Mouse (Mus musculus) cerebellum, postnatal 25 days (tissue): Measurements from ENCODE around the gene Mybbp1a.
A peak's percentile ranks its signal among the peaks of the same experiment; 100 is the strongest.

Experiments used
- DNase-seq, 2 experiments: peaks; one replicate each; pipeline ENCODE4 v3.0.0; 2021; ENCODE audit warnings: mixed read lengths in 2 of 2

Gene Mybbp1a

DNA sequence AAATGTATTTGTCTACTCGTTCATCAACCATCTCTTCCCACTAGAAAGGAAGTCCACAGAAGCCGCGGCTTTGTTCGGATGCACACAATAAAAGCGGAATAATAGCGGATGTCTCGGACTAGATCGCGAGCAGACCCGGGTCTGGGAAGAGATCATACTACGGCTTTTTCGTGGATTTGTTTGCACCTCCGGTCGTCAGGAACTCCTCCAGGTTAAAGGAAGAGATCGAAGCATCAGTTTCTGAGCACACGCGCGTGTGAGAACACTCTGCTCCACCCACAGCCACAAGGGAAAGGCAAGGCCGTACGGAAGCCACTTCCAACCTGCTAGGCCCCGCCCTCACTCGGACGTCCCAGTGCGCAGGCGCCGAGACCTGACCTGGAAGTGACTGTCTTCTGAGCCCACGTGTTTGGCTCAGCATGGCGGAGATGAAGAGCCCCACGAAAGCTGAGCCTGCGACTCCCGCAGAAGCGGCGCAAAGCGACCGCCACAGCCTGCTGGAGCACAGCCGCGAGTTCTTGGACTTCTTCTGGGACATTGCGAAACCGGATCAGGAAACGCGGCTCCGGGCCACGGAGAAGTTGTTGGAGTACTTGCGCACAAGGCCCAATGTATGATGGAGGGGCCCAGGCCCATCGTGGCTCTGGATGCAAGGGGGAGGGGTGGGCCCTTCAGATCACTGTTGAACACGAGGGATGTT is at the start of gene Mybbp1a:
TSS of gene Mybbp1a (plus strand) at position 391 of the 700 bp plus-strand sequence.
- DNase-seq = peak; percentile 98 to 99

DNA sequence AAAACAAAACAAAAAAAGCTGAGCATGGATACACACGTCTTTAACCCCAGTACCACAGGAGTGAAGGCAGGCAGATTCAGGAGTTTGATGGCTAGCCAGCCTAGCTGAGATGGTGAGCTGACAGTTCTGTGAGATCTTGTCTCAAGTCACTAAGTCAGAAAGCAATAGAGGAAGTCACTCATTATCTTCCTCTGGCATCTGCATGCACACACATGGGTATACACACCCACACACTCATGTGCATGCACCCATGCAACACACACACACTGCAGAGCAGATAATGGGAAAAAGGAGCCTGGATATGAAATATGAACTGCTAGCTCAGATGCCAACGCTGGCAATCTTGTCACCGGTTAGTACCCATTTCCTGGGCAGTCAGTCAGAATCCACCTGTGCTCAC is 47.9 kb upstream of the Mybbp1a start:
- DNase-seq = no peak

DNA sequence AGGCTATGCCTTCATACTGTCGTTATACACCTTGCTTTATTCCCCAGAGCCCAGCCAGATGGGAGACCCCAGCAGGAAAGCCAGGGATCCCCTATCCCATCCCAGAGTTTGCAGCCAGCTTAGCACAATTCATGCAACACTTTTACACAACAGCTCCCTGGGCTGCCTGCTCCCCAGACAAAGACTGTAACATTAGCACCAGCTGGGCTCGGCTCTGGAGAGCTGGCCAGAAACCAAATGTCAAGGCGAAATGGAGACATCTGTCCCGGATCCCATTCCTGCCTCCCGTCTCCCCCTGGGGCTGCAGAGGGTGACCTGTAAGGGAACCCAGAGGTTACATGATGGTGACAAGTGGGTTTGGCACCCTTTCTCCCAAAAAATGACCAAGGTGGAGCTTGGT is 47.5 kb upstream of the Mybbp1a start:
- DNase-seq = peak in 1 of 2 experiments; percentile 16

DNA sequence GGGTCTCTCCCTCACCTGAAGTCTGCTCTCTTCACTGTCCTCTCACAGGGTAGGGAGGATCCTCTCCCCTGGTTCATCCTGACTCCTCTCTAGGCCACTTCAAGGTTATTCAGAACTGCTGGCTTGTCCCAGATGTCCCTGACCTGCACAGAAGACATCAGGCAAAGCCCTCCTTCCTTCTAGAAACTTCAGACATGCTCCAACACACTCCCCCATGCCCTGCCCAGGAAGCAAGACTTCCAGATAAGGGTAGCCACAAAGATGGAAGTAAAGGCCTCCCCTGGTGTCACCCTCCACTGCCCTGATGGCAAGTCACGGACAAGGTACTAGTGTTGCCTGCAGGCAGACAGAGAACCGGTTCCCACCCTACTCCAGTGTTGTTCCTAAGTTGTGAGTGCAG is 46.5 kb upstream of the Mybbp1a start:
- no peak for DNase-seq

DNA sequence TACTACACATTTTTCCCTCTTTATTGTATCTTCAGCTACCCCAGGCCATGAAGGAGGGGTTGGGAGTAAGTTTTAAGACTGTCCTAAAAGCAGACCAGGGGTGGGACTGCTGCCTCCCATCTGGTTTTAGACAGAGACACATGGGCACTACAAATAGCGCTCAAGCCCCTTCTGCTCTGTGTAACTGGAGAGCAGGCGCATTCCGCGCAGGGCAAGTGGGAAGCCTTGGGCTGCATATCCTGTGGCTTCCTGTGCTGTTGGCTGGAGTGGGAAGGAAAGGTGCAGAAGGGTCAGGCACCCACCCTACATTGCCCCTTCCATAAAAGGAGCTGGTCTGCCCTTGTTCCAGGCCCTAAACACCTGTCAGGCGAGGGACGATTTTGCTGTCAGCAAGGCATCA is 45.5 kb upstream of the Mybbp1a start:
- DNase-seq = no peak

DNA sequence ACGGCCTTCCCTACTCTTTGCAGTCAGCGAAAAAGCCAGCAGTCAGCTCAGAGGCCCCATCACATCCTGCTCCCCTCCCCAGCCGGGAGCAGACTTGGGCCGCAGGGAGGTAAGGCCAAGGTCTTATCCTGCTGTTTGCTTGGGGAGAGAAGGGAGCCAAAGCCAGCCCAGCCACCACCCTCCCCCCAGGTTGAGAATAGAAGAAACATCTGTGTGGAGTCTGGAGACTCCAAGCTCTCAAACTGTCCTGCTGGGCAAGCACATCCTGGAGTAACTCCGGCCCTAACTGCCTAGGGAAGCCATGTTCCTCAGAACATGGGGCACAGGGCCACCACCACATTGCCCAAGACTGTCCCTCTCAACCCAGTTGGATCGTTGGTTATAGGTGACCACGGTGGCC is 44.5 kb upstream of the Mybbp1a start:
- no peak for DNase-seq

DNA sequence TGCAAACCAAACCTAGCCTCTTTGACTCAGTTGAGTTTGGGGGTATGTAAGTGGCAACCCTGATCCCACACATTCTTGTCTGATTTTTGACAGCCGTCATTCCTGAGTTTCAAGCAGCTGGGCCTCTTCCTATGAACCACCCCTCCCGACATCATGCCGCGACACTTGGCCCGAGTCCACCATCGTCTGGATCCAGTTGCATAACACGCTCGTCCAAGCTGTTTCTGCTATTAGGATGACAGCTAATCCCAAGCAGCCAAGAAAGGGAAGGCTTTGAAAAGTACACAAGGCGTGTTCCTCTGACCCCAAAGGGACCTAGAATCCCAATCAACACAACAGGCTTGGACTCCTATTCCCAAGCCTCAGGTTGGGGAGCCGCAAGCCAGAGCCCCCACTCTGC is 44.1 kb upstream of the Mybbp1a start:
- peak in 1 of 2 experiments; percentile 40 for DNase-seq

DNA sequence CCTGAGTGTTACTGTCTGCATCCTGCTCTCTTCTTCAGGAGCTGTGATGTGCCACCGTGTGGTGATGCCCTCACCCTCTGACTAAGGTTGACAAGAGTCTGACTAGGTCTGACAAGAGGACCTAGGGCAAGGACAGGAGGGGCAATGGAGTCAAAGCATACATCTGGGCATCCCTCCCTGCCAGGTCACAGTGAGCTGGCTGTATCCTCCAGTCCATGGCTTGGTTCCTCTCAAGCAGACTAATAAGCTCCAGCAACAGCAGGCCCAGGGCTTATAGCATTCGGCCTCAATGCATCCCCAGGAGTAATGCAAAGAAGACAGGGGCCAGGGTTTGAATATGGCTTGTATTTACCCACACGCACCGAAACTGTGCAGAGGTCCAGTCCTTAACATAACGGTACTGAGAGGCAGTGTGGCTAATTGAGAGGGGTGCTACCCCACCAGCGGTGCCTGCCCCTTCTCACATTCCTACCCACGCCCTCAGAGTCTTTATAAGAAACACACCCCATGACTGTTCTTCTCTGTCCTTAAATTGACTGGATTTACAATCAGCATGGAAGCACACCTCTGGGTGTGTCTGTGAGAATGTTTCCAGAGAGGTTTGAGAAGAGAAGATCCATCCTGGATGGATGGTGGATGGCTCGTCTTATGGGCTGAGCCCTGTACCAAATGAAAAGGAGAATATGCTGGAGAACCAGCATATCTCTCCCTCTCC is 43.2 kb upstream of the Mybbp1a start:
- no peak for DNase-seq

DNA sequence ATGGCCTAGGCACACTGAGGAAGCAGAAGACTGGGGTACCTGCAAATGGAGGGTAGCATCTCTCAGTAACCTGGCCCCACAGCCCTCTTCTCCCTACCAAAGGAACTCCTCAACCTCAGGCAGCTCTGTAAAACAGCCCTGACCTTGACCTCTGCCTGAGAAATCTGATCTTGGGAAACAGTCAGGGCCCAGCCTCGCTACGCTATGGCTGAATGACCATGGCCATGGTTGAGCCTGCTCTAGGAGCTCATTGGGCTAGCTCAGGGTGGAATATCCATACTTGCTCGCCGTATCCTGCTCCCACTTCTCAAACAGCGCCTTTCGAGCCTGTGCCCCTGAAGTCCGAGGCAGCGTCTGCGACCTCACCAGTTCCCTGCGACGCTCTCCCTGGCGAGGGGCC is 40.1 kb upstream of the Mybbp1a start:
- no peak for DNase-seq

DNA sequence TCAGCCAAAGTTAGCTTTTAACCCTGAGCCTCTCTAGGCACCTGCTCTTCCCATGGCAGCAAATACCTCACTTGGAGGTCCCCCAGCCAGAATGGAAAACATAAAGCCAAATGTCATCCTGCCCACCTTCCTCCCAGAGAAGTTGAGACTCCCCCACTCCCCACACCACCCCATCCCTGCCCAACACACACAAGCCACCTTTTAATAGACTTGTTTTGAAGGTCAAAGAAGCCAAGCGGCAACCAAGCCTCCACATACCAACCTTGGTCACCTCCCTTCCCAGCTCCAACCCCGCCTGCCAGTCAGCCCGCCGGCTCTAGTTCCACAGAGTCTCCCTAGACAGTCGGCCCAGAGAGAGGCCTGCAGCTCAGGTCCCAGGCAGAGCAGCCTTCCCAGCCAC is 39.1 kb upstream of the Mybbp1a start:
- DNase-seq = no peak

DNA sequence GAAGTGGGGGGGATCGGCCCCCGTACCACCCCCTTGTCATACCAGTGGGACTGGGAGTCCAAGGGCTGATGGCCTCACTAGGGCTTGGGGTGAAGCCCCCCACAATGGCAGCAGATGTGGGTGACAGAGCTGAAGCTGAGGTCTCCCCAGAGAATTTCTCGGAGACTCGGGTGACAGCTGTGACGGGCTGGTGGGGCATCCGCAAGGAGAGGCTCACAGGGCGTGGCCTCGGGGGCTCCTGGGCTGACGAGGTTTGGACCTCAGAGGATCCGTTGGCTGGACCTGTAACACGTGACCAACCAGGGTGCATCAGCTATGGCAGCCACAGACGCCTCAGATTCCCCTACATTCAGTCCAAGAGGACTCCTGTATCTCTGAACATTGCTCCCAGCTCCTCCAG is 38.2 kb upstream of the Mybbp1a start:
- no peak for DNase-seq

DNA sequence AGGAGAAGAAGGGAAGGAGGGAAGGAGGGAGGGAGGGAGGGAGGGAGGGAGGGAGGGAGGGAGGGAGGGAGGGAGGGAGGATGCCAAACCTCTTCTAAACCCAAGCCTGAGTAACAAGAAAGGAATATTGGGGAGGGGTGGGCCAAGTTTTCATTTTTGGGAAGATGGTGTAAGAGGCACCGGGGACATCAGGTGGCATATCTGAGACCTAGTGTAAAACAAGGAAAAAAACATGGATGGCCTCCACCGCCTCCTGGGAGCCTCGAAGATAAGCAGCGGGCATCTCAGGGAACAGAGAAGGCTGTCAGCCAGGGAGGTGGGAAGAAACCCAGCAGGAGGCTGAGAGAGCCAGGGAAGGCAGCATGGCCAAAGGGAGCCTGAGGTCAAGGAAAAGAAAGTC is 35.6 kb upstream of the Mybbp1a start:
- no peak for DNase-seq

DNA sequence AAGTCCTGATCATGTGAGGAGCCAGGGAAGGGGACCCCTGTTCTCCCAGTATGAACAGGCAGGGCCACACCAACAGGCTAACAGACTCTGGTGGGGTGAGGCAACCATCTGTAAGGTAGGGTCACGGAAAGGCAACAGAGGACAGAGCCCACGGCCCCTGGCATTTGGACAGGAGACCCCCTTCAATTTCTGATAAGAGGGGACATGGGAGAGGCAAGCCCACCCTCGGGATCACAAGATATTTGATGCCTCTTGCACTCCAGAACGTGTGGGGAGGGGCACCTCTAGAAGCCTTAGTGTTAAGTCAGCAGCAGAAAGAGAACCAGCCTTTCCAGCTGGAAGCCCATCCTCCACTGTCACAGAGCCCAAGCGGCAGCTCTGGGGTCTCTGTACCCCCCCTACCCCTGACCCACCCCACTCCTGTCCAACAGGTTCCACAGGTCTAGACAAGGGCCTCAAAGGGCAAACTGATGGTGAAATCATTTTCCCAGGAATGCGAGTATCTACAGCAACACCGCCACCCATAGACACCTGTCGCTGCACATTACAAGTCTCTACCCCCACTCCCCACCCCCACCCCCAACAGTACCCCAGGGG is 35.0 kb upstream of the Mybbp1a start:
- DNase-seq = no peak

DNA sequence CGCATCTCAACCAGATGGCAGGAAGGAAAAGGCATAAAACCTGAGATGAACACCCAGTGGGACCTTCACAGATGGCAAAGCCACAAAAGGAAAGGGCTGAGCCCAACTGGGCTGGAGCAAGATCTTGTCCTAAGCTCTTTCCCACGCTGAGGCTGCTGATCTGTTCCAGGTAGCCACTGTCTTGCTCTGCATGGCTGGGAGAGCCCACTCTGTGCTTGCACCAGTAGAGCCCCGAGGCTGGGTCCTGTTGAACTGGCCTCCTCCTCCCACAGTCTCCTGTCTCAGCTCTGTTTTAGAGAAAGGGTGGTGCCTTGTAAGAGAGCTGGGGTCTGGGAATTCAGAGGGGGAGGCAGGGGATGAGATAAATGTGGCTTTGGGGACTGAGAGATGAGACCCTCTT is 34.1 kb upstream of the Mybbp1a start:
- no peak for DNase-seq

DNA sequence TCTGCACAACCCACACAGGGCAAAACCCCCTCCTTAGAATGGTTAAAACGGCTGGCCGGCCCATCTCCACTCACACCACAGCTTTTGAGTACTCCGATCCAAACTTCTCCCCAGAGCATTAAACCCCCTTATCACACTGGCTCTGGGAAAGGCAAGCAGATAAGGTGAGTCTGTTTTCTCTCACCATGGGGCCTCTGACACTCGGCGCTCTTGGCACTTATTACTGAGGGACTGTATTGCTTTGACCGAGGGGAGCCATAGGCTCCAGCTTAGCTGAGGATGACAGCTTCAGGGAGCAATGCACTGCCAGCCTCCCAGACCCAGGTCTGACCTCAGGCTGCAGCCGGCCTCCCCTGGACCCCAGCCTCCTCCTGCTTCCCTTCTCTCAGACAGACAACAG is 33.6 kb upstream of the Mybbp1a start:
- DNase-seq = no peak

DNA sequence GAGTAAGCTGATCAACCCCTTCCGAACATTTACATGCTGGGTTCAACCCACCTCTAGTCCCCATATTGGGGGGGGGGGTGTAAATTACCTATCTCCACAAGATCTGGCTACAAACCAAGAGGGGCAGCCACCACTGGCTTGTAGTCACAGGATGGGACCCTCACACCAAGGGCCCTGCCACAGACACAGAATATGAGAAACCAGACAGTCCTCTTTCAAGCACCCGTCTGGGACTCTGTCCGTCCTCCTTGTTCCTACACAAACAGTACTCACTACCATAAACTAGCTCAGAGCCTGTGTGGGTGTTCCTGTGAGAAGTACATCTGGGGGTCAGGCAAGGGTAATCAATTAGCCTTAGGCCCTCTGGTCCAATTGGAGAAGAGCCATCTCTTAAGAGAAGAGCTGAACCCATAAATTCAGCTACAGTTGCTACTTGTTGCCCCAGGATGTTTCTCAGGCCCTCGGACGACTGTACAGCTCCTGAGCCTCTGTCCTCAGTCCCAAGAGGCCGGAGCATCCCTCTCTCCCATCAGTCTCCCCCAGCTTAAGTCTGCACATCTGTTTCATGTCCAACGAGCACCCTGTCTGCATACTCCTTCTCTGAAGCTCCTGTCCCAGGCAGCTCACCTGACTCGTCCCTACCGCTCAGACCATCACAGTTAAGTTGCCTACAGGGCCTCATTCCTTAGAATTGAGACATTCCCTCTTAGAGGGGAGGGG is 32.5 kb upstream of the Mybbp1a start:
- no peak for DNase-seq

DNA sequence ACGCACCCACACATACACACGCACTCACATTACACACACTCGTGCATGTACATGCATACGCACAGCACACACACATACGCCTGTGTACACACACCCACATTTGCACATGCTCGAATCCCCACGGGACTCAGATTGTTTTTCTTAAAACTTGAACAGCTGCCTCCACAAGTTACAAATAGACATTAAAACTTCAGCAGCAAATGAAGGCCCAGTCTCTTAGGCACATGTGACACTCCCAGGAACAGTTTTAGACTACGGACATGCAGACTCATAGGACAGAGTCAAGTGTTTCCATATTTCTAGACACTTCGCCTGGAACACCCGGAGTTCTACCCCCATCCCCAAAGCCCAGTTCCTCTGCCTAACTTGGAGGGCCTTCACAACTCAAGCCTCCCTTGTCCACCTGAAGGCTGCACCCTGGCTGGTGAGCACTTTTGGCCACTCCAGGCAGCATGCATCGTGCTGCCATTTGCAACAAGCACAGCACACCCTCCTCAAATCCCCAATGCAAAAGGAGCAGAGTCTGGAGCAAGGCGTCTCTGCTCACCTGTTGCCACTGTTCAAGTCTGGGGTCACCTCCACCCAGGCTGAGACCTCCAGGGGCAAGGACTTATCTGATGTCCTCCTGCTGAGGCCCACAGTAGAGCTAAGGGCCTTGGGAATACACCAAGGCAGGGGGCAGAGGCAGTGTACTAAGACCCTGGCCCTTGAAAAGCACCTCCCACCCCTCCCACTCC is 31.3 kb upstream of the Mybbp1a start:
- DNase-seq = no peak

DNA sequence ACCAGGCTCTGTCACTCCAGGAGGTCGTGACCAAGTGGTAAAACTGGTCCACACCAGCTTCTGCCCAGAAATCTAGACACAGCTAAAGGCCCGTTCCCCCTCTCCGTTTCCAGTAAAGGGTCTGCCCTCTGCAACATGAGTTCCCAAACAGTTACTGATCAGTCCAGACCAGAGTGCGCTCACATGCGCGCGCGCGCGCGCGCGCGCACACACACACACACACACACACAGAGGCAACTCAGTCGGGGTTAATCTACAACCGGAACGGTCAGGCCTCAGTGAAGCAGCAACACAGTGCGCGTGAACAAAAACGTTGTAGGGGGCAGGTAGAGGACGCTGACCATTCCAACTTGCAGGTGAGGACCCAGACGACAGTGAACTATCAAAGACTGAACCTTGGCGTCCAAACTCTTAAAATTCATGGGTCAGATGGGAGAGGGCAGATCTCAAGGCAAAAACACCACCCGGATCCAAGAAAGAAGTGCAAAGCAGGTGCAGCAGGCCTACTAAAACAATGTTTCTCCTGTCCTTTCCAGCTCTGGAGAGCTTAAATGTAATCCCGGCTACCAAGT is 30.5 kb upstream of the Mybbp1a start:
- no peak for DNase-seq

DNA sequence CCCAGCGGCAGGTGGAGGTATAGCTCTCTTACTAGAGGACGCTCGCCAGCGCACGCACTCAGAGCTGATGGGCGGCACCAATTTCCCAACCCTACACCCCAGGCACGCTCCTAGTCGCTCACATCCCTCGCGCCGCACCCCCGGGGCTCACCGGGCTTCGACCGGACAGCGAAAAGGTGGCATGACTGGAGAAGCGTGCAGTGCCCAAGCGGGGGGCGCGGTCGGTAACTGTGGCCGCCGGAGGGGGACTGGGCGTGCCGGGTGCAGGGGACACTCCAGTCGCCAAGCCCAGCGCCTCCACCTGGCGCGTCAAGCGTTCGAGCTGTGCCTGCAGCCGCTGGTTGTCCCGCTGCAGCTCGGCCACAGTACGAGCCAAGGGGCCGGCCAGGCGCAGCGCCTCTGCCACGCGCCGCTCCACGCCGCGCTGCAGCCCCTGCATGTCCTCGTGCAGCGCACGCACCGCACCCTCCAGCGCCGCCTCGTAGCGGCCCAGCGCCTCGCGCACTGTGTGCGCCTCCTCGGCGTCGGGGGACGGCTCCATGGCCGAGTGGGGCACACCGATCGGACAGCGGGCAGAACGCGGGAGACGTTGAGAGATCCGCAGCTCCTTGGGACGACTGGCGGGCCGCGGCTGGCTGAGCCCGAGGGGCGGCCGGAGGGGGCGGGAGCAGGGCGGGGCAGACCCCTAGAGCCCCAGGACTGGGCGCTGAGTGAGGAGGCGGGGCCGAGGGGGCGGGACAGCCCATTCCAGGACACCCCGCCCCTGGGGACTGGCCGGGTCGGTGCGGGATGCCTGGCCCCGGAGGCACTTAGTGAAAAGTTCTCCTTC is 29.8 kb upstream of the Mybbp1a start, which contains the start of gene Smtnl2:
TSS of gene Smtnl2 (minus strand) at position 621 of the 829 bp plus-strand sequence.
- peak in 1 of 2 experiments; percentile 50 for DNase-seq

DNA sequence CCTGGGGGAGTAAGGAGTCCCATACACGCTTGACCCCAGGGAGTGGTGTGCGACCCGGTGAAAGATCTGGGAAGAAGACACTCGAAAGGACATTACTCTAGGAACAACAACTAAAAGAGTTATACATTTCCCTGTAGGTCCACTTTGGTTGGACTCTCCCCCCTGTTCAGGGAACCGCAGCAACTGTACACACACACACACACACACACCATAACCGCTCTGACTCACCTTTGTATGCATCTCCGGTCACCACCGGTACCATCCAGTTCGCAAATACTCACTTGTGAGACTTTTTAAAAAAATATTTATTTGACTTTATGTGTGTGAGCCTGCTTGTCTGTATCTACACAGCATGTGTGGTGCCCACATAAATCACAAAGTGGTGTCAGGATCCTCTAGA is 29.2 kb upstream of the Mybbp1a start:
- no peak for DNase-seq

DNA sequence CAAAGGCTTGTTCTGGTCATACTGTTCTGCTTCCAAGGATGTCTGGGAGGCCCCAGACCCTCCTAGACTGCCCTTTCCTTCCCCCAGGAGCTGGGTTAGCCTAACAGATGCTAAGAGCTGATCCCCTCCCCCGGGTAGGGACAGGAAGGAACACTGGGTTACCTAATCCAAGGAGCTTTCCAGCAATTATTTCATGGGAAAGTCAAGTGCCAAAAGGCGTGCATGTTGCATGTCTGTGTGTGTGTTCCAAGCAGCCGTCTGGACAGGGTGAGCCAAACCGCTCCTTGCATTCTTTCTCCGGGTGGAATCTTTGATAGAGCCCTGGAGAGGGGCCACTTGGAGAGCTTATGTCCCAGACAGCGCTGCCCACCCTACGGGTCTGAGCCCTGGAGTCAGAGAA is 28.1 kb upstream of the Mybbp1a start:
- no peak for DNase-seq
